Mouse (Mus musculus) heart, adult 2 months (tissue): ENCODE data around the gene Tdrd1.

Source experiments
- CTCF ChIP-seq: fragments of 200-600 bp; IDR thresholded peaks from 2 replicates; pipeline ENCODE4 v1.8.1; 2022; ENCODE audit warnings: antibody characterized with exemption, mild to moderate bottlenecking, moderate library complexity
- EP300 ChIP-seq: fragments of 200-500 bp; IDR thresholded peaks from 2 replicates; pipeline ENCODE4 v1.6.1; 2011; ENCODE audit warnings: low read depth, low read length, control low read depth; ENCODE audit not compliant: insufficient read depth

GRCm38 (mm10) chr19:56907850-56908249 is 81.8 kb downstream of the Tdrd1 start:
- TF ChIP-seq CTCF: no peak
- TF ChIP-seq EP300: no peak
